Mouse (Mus musculus): ENCODE results near the gene Ptprk. TPM values are rescaled to one million over a fixed set of nuclear protein-coding genes. Genes with fewer than 3 reads are reported as not detected.

The Ptprk gene
- polyA plus RNA-seq, 1 experiment = 0.04 TPM

- TF ChIP-seq GATA1 (IDR thresholded peaks at IDR 0.05; ENCODE audit: low read length) = no peak
These were observed 222.9 kb downstream of the Ptprk start for GRCm38 (mm10) chr10:28297531-28297930.

GRCm38 (mm10) chr10:28299207-28299606 lies 224.6 kb downstream of the Ptprk start:
- TF ChIP-seq GATA1 (IDR thresholded peaks at IDR 0.05; ENCODE audit: low read length) = no peak

DNA sequence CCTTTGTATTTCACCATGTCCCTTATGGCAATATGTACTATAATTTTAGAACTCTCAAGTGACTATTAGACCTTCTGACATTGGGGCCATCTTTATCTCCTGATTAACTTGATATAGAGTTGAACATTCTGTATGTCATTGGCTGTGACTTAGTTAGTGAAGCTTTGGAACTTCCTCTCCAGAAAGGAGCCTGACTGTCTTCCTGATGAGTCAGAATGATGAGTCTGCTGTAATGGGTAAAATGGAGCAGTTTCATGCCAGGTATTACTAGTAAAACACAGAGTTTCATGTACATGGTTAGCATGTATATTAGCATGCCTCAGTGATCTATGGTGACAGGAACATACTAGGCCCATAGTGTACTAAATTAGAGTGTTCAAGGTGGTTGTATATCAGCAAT lies 229.2 kb downstream of the Ptprk start:
- TF ChIP-seq GATA1 (IDR thresholded peaks at IDR 0.05; ENCODE audit: low read length) = no peak

DNA sequence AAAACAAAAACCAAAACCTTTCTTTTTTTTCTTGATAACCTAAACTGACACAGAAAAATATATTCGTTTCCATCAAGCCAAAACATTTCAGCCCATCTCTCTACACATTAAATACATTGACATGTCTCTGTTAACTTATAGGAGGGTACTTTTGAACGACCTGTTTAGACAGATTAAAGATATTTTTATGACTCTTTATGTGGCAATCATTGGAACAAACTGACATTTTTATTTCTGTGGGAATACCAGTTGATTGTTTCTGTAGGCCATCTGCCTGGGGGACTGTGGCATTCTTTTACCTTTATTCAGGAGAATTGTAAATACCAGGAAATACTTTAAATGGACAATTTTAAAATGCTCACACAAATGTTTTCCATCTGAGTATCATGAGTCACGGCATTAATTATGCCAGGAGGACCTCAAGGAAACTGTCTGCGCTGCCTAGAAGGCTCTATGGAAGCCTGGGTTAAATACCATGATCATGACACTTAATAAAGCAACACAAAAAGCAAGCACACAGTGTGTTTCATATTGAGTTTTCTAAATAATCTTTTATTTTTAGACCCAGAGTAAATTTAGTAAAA lies 229.8 kb downstream of the Ptprk start:
- TF ChIP-seq GATA1 (IDR thresholded peaks at IDR 0.05; ENCODE audit: low read length) = no peak

- no peak for TF ChIP-seq GATA1 (IDR thresholded peaks at IDR 0.05; ENCODE audit: low read length)
These were observed 231.9 kb downstream of the Ptprk start for GRCm38 (mm10) chr10:28306451-28307086.

- TF ChIP-seq GATA1 (IDR thresholded peaks at IDR 0.05; ENCODE audit: low read length) = no peak
These were observed 236.7 kb downstream of the Ptprk start for GRCm38 (mm10) chr10:28311369-28311768.

DNA sequence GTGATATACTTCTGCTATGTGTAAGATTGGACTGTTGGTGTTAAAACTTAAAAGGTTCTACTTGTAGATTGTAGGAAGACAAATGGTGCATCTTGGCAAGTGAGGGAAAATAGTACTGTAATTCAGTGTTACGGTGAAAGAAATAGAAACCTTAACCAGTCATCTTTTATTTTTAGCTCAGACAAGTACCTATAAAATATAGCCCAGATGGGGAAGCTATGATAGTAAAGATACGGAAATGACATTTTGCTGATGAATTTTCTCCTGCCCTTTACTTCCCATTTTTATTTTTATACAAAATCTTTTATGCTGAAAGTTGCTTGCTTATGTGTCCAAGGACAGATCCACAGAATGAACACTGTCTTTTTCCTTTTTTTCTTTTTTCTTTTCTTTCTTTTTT lies 248.4 kb downstream of the Ptprk start:
- TF ChIP-seq GATA1 (IDR thresholded peaks at IDR 0.05; ENCODE audit: low read length) = no peak

GRCm38 (mm10) chr10:28335232-28335631 lies 260.6 kb downstream of the Ptprk start:
- no peak for TF ChIP-seq GATA1 (IDR thresholded peaks at IDR 0.05; ENCODE audit: low read length)

- TF ChIP-seq GATA1 (IDR thresholded peaks at IDR 0.05; ENCODE audit: low read length) = no peak
These were observed 263.9 kb downstream of the Ptprk start for GRCm38 (mm10) chr10:28338536-28338935.

DNA sequence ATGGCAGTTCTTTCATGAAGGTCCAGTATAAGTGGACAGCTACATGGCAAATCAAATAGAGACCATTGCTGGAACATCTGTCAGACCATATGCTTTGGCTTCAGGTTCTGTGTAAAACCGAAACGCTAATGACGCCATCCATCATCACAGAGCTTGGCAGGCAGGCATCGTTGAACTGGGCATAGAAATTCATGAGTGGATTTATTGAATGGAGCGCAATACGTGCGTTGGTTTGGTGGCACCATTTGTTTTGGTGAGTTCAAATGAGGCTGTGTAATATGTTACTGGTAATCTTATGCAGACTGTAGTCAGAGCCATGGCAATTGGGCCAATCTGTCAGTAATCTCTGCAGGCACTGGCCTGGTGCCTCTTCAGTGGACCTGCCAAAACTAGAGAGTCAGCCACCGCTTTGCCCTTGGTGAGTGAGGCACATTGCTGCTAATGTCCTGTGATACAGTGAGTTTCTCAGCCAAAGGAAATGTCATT lies 270.6 kb downstream of the Ptprk start:
- TF ChIP-seq GATA1 (IDR thresholded peaks at IDR 0.05; ENCODE audit: low read length) = no peak

GRCm38 (mm10) chr10:28365291-28365690 lies 290.7 kb downstream of the Ptprk start:
- no peak for TF ChIP-seq GATA1 (IDR thresholded peaks at IDR 0.05; ENCODE audit: low read length)

DNA sequence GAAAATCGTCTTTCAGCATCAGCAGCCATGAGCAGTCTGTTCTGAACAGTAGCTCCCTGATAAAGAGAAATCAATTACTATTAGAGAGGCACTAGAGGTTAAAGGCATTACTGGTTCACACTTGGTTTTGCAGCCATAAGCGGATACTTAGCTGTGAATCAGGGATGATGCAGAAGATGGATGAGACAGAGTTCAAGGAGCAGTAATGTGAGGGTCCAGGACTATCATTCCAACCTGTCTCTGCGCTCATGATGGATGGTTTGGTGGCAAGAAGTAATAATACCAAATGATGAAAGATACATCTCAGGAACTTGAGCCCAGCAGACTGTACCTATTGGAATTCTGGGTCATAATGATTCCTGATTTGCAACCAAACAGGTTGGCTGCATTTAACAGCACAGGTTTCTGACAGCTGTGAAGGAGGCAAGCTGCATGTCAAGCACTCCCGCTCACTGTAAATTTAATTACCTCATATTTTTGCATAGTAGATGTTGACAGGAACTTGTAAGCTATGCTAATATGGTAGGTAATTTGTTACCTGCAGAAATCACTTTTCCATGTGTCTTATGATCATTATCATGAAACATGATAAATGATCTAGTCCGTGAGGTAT lies 291.6 kb downstream of the Ptprk start:
- no peak for TF ChIP-seq GATA1 (IDR thresholded peaks at IDR 0.05; ENCODE audit: low read length)

DNA sequence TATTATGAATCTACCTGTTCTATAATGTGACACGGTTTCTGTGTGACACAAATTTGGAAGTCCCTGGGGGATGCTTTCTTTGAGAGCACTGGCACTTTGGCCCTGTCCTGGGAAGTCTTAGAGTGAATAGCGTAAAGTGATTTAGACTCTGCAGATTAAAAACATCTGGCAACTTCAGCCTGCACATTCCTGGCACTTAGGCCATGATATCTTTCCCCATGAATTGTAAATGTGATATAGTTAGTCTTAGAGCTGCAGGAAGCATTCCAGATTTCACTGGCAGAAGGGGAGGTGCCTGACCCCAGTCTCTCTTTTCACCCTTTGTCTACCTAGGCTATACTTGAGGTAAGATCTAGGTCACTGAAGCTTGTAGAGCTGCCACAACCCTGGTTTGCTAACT lies 295.2 kb downstream of the Ptprk start:
- no peak for TF ChIP-seq GATA1 (IDR thresholded peaks at IDR 0.05; ENCODE audit: low read length)

DNA sequence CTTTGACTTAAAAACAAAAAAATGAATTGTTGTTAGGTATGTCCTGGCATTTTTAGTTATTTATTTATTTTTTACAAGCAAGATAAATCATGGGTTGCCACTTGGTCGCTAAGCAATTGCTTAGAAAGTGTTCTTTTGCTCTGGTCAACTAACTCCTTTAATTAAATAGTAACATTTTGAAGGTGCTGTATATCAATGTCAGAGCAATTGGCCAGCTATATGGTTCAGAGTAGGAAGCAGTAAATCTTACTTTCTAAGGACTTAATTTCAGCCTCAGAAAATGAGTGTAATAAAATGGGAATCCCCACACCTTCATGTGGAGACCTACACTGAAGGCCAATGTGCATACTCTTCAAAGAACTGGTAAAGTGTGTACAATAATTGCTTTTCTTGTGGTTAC lies 300.3 kb downstream of the Ptprk start:
- no peak for TF ChIP-seq GATA1 (IDR thresholded peaks at IDR 0.05; ENCODE audit: low read length)

GRCm38 (mm10) chr10:28379752-28380488 lies 305.3 kb downstream of the Ptprk start:
- no peak for TF ChIP-seq GATA1 (IDR thresholded peaks at IDR 0.05; ENCODE audit: low read length)

GRCm38 (mm10) chr10:28387563-28388222 lies 313.1 kb downstream of the Ptprk start:
- no peak for TF ChIP-seq GATA1 (IDR thresholded peaks at IDR 0.05; ENCODE audit: low read length)

All from G1E-ER4 (cell line).